ENCODE assay signal across 8 mouse cellular contexts in genomic region chr5:115271931-115272811, GRCm38 (mm10). TPM values are rescaled to one million over a fixed set of nuclear protein-coding genes. Genes with fewer than 3 reads are reported as not detected.
DNase-seq lines count a peak whose midpoint lies in the region; ATAC-seq and TF ChIP-seq lines count a peak whose summit lies in the region.

No protein-coding gene starts in this region.

- under 1% methylated on average over 76 of the region's 77 CpGs for WGBS in heart, embryonic 16.5 days

- peak; percentile 55 for DNase-seq in adipocyte (ENCODE audit: low spot score)
- peak; percentile 36 to 37 for DNase-seq in left cerebral cortex, adult 2 months (ENCODE audit: extremely low spot score in 1 of 2, low spot score in 2 of 2)
- DNase-seq in right cerebral cortex, adult 2 months (ENCODE audit: low spot score in 2 of 2) = peak; percentile 29 to 36
- DNase-seq in yolk sac, embryonic 10.5 days (ENCODE audit: low spot score) = peak; percentile 59

- no peaks in the 10 kb centered on the region for H3K27me3 ChIP-seq in E14TG2a.4 (ENCODE audit: insufficient read depth, low read length)
- H3K27me3 ChIP-seq in heart, embryonic 16.5 days (ENCODE audit: control insufficient read depth, insufficient read depth, low read length) = no peaks in the 10 kb centered on the region
- H3K27me3 ChIP-seq in megakaryocyte, embryonic 14.5 days (replicated peaks) = no peaks in the 10 kb centered on the region

- no peak; the same call in none of the 2 replicates for ATAC-seq in heart, embryonic 16.5 days (replicated peaks; ENCODE audit: extremely low read depth, insufficient read depth, low FRiP score)

- peak overlapping the region; percentile 90 for H3K4me2 ChIP-seq in heart, embryonic 16.5 days (ENCODE audit: low read depth, low read length)

- H3K27ac ChIP-seq in embryonic fibroblast, embryonic 13.5 days (ENCODE audit: insufficient read depth, low read length) = peak overlapping the region; percentile 48
- peak overlapping the region; percentile 81 for H3K27ac ChIP-seq in heart, embryonic 16.5 days (ENCODE audit: low read length)
- H3K27ac ChIP-seq in left cerebral cortex, adult 2 months = peak overlapping the region; percentile 92

- intact Hi-C loops in left cerebral cortex, adult 2 months (cut with DNase I) = no loop called here

- no peak for TF ChIP-seq CTCF in E14TG2a.4 (conservative IDR thresholded peaks at IDR 0.05; ENCODE audit: low read length)
- no peak for TF ChIP-seq CTCF in embryonic fibroblast, embryonic 13.5 days (IDR thresholded peaks at IDR 0.05; ENCODE audit: borderline replicate concordance, insufficient read depth, low read length)
- TF ChIP-seq CTCF in left cerebral cortex, adult 2 months (IDR thresholded peaks at IDR 0.05) = no peak

- no peaks in the 10 kb centered on the region for H3K9me3 ChIP-seq in E14TG2a.4 (ENCODE audit: low read length)
- no peaks in the 10 kb centered on the region for H3K9me3 ChIP-seq in heart, embryonic 16.5 days (replicated peaks; ENCODE audit: control insufficient read depth, low read length)
- no peaks in the 10 kb centered on the region for H3K9me3 ChIP-seq in megakaryocyte, embryonic 14.5 days

- peaks cover 41% of the 10 kb centered on the region for H3K36me3 ChIP-seq in E14TG2a.4 (ENCODE audit: insufficient read depth, low read length)
- 0 out of 2 replicates have a peak, but pooled peaks cover 2% of the 10 kb centered on the region for H3K36me3 ChIP-seq in heart, embryonic 16.5 days (ENCODE audit: control insufficient read depth, insufficient read depth)
- peaks cover 31% of the 10 kb centered on the region for H3K36me3 ChIP-seq in megakaryocyte, embryonic 14.5 days (replicated peaks; ENCODE audit: low read length)

- peak overlapping the region; percentile 98 for H3K9ac ChIP-seq in heart, embryonic 16.5 days (ENCODE audit: low read length)

- no peak for TF ChIP-seq POLR2A in embryonic fibroblast, embryonic 13.5 days (IDR thresholded peaks at IDR 0.05; ENCODE audit: low read depth, low read length)

- peak overlapping the region; percentile 98 for H3K4me3 ChIP-seq in E14TG2a.4 (replicated peaks; ENCODE audit: low read length)
- peak overlapping the region; percentile 80 for H3K4me3 ChIP-seq in embryonic fibroblast, embryonic 13.5 days (ENCODE audit: insufficient read depth, low read length)
- peak overlapping the region; percentile 100 for H3K4me3 ChIP-seq in heart, embryonic 16.5 days (ENCODE audit: low read length)
- H3K4me3 ChIP-seq in left cerebral cortex, adult 2 months = peak overlapping the region; percentile 98
- H3K4me3 ChIP-seq in megakaryocyte, embryonic 14.5 days (replicated peaks) = peak overlapping the region; percentile 97

- H3K4me1 ChIP-seq in E14TG2a.4 (replicated peaks; ENCODE audit: low read depth, low read length) = peaks cover 84% of the 10 kb centered on the region
- H3K4me1 ChIP-seq in embryonic fibroblast, embryonic 13.5 days (ENCODE audit: control insufficient read depth, insufficient read depth, low read length) = peaks cover 13% of the 10 kb centered on the region
- H3K4me1 ChIP-seq in heart, embryonic 16.5 days (ENCODE audit: control insufficient read depth, insufficient read depth, low read length) = peaks cover 44% of the 10 kb centered on the region
- peaks cover 72% of the 10 kb centered on the region for H3K4me1 ChIP-seq in megakaryocyte, embryonic 14.5 days

RNA-seq across cellular contexts. Expression of gene Rnf10, which starts 0.5 kb away (rescaled TPM):
- polyA plus RNA-seq in embryonic fibroblast, embryonic 13.5 days (2011; ENCODE audit: insufficient read length, low read depth, missing spikeins) = 163 and 168 TPM in 2 replicates
- polyA plus RNA-seq in heart, embryonic 16.5 days (2015; fragmentation: Nextera tagmentation; extraction: Ambion mirVana) = 126 and 133 TPM in 2 replicates
- 100 to 1,000 TPM; 253 to 265 TPM for total RNA-seq in left cerebral cortex, adult 2 months (2021)
- polyA plus RNA-seq in megakaryocyte, embryonic 14.5 days (2012; ENCODE audit: insufficient read depth, low replicate concordance) = 127 and 382 TPM in 2 replicates

RNA-seq across cellular contexts. Expression of gene Coq5, which starts 7.3 kb away (rescaled TPM):
- 15.8 and 17.5 TPM in 2 replicates for polyA plus RNA-seq in embryonic fibroblast, embryonic 13.5 days (2011; ENCODE audit: insufficient read length, low read depth, missing spikeins)
- 91.0 and 95.7 TPM in 2 replicates for polyA plus RNA-seq in heart, embryonic 16.5 days (2015; fragmentation: Nextera tagmentation; extraction: Ambion mirVana)
- total RNA-seq in left cerebral cortex, adult 2 months (2021) = 10 to 100 TPM; 39.9 to 41.9 TPM
- polyA plus RNA-seq in megakaryocyte, embryonic 14.5 days (2012; ENCODE audit: insufficient read depth, low replicate concordance) = 8.3 and 12.6 TPM in 2 replicates

RNA-seq across cellular contexts. Expression of gene Dynll1, which starts 28.6 kb away (rescaled TPM):
- 572 and 612 TPM in 2 replicates for polyA plus RNA-seq in embryonic fibroblast, embryonic 13.5 days (2011; ENCODE audit: insufficient read length, low read depth, missing spikeins)
- polyA plus RNA-seq in heart, embryonic 16.5 days (2015; fragmentation: Nextera tagmentation; extraction: Ambion mirVana) = 1,055 and 1,099 TPM in 2 replicates
- total RNA-seq in left cerebral cortex, adult 2 months (2021) = 100 to 1,000 TPM; 608 to 642 TPM
- polyA plus RNA-seq in megakaryocyte, embryonic 14.5 days (2012; ENCODE audit: insufficient read depth, low replicate concordance) = 552 and 565 TPM in 2 replicates

RNA-seq across cellular contexts. Expression of gene Pop5, which starts 36.5 kb away (rescaled TPM):
- 18.6 and 22.8 TPM in 2 replicates for polyA plus RNA-seq in embryonic fibroblast, embryonic 13.5 days (2011; ENCODE audit: insufficient read length, low read depth, missing spikeins)
- polyA plus RNA-seq in heart, embryonic 16.5 days (2015; fragmentation: Nextera tagmentation; extraction: Ambion mirVana) = 70.5 and 76.5 TPM in 2 replicates
- total RNA-seq in left cerebral cortex, adult 2 months (2021) = 100 to 1,000 TPM; 116 to 117 TPM
- 51.5 and 56.1 TPM in 2 replicates for polyA plus RNA-seq in megakaryocyte, embryonic 14.5 days (2012; ENCODE audit: insufficient read depth, low replicate concordance)

RNA-seq across cellular contexts. Expression of gene Srsf9, which starts 54.8 kb away (rescaled TPM):
- polyA plus RNA-seq in embryonic fibroblast, embryonic 13.5 days (2011; ENCODE audit: insufficient read length, low read depth, missing spikeins) = 90.7 and 96.9 TPM in 2 replicates
- 94.3 and 131 TPM in 2 replicates for polyA plus RNA-seq in heart, embryonic 16.5 days (2015; fragmentation: Nextera tagmentation; extraction: Ambion mirVana)
- total RNA-seq in left cerebral cortex, adult 2 months (2021) = 10 to 100 TPM; 68.0 to 74.5 TPM
- 79.3 and 86.6 TPM in 2 replicates for polyA plus RNA-seq in megakaryocyte, embryonic 14.5 days (2012; ENCODE audit: insufficient read depth, low replicate concordance)
